Mouse (Mus musculus): Measurements from ENCODE around the gene Gm8764. TPM values are rescaled to one million over a fixed set of nuclear protein-coding genes. Genes with fewer than 3 reads are reported as not detected.

Gene Gm8764
- polyA plus RNA-seq, 1 experiment from 2014 or later, result not detected

- Histone ChIP-seq H3K4me1 (replicated peaks; ENCODE audit: control insufficient read depth, insufficient read depth, low read length) (no peaks in the 10 kb centered on the region), H3K9me3 (ENCODE audit: control insufficient read depth, low read length) (no peaks in the 10 kb centered on the region), H3K4me3 (ENCODE audit: low read depth, low read length) (no peak overlapping the region), H3K4me2 (ENCODE audit: low read length) (no peak overlapping the region), H3K27me3 (replicated peaks; ENCODE audit: control insufficient read depth, insufficient read depth, low read length) (no peaks in the 10 kb centered on the region), H3K9ac (ENCODE audit: low read length) (no peak overlapping the region), H3K36me3 (ENCODE audit: control insufficient read depth, insufficient read depth, low read length) (no peaks in the 10 kb centered on the region), H3K27ac (ENCODE audit: low read depth) (no peak overlapping the region)
- DNase-seq (ENCODE audit: low spot score) (no peak), ATAC-seq (replicated peaks; ENCODE audit: low FRiP score, low TSS enrichment, low read depth) (no peak)
- 85% methylated on average over 1 of the region's 1 CpGs for WGBS
Measured at GRCm38 (mm10) chr10:104209655-104210054, 49.8 kb downstream of the Gm8764 start.

- no peak for ATAC-seq (replicated peaks; ENCODE audit: low FRiP score, low TSS enrichment, low read depth)
- no peaks in the 10 kb centered on the region for H3K36me3 ChIP-seq (ENCODE audit: control insufficient read depth, insufficient read depth, low read length)
- no peak overlapping the region for H3K9ac ChIP-seq (ENCODE audit: low read length)
- H3K27me3 ChIP-seq (replicated peaks; ENCODE audit: control insufficient read depth, insufficient read depth, low read length), result no peaks in the 10 kb centered on the region
- no peak overlapping the region for H3K4me3 ChIP-seq (ENCODE audit: low read depth, low read length)
- no peak overlapping the region for H3K4me2 ChIP-seq (ENCODE audit: low read length)
- 65% methylated on average over 3 of the region's 3 CpGs for WGBS
- H3K9me3 ChIP-seq (ENCODE audit: control insufficient read depth, low read length), result no peaks in the 10 kb centered on the region
- DNase-seq (ENCODE audit: low spot score), result no peak
- no peaks in the 10 kb centered on the region for H3K4me1 ChIP-seq (replicated peaks; ENCODE audit: control insufficient read depth, insufficient read depth, low read length)
- H3K27ac ChIP-seq (ENCODE audit: low read depth), result no peak overlapping the region
Measured at GRCm38 (mm10) chr10:104210268-104210990, 50.6 kb downstream of the Gm8764 start.

Other genes starting within 250 kb of the Gm8764 start
- not detected in 2 replicates for gene Gm21293, start 17.0 kb upstream of the Gm8764 start, polyA plus RNA-seq (2014; fragmentation: Nextera tagmentation; extraction: Ambion mirVana)
- gene Gm6763, start 8.5 kb upstream of the Gm8764 start, polyA plus RNA-seq (2014; fragmentation: Nextera tagmentation; extraction: Ambion mirVana), result not detected in 2 replicates
- not detected in 2 replicates for gene Gm21304, start 8.5 kb downstream of the Gm8764 start, polyA plus RNA-seq (2014; fragmentation: Nextera tagmentation; extraction: Ambion mirVana)
- gene Gm21312, start 17.0 kb downstream of the Gm8764 start, polyA plus RNA-seq (2014; fragmentation: Nextera tagmentation; extraction: Ambion mirVana), result not detected in 2 replicates
- gene Gm20765, start 25.5 kb downstream of the Gm8764 start, polyA plus RNA-seq (2014; fragmentation: Nextera tagmentation; extraction: Ambion mirVana), result not detected in 2 replicates
- gene Gm4340, start 34.0 kb downstream of the Gm8764 start, polyA plus RNA-seq (2014; fragmentation: Nextera tagmentation; extraction: Ambion mirVana), result not detected in 2 replicates

Measured in intestine, embryonic 14.5 days (tissue).